Mouse (Mus musculus) cerebellum, postnatal 4 days (tissue): ENCODE results near the gene Vmn2r95.
"Not testable (repeated sequence)": the region's sequence is repeated elsewhere in the genome, so short reads cannot be mapped to it uniquely, and the experiment has no call there.

Experiments
- DNase-seq, 2 experiments: peaks; one replicate each; pipeline ENCODE4 v3.0.0; 2022; ENCODE audit warnings: low spot score in 2 of 2, mixed read lengths in 1 of 2

Gene Vmn2r95

DNA sequence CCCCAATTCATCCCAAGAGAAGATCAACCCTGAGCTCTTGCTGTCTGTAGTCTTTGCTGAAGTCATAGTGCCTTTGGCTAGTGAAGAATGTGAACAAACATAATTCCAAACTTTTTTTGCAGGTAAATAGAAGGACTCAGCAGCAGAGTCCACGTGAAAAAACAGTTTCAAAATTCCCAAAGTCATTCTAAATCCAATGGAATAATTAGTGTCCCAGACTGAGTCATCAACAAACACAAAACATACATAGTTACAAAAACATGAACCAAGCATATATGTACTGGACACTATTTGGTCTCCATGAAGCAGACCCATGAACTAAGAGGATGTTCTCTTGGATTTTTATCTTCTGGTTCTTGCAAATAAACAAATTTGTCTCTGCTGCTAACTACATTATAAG lies at the start of gene Vmn2r95:
Gene Vmn2r95 (plus strand): TSS at position 301 of the 400 bp plus-strand sequence.
- no peak for DNase-seq

- DNase-seq, result no peak
Observed at GRCm38 (mm10) chr17:18455619-18456140, 31.8 kb downstream of the Vmn2r95 start.

DNA sequence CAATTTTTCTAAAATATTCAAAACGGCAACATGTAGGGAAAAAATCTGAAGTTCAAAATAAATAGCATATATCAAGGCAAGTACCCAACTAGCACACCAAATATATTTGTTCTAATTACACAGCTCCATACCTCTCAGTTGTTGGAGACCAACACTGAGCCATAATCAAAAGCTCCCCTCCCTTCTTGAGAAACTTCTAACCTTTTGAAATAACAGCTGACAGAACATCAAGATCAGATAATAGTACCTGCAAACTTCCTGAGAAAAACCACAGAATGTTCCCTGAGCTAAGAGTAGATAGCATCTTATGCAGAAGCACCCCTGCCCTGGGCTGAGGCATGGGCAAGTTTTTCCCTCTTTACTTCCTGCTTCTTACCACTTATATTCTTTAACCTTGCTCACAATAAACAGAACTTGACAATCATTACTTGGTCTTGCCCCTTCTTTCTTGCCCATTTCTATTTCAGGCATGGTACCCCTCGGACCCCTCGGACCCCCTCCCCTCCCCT lies 34.3 kb downstream of the Vmn2r95 start:
- not testable (repeated sequence) for DNase-seq

DNA sequence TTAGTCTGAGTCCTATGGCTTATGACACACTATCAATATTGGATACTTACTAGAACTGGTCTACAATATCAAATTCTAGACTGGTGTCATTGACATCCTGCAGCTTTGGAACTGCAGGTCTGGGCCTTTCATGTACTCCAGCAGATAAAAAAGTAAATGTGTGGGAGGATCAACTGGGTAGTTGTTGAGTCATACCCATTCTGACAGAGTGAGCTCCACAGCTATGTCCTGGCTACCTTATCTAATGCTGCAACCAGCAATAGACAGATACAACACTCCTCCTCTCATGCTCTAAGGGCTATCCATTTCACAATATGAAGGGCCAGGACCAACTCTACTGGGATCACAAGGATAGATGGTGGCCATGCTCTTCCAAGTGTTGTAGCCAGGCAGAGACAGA lies 38.8 kb downstream of the Vmn2r95 start:
- DNase-seq, result no peak

DNA sequence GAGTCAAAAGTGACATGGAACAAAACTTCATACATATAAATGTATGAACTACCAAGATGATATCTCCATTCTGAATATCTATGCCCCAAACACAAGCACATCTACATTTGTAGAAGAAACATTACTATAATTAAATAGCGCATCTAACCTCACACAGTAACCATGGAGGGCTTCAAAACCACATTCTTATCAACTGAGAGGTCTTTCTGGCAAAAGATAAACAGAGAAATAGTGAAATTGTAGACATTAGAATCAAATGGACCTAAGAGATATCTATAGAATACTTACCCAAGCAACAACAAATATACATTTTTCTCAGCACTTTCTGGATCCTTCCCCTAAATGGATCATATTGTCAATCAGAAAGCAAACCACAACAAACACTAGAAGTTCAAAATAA lies 56.0 kb downstream of the Vmn2r95 start:
- no peak for DNase-seq
